Mouse (Mus musculus) E14TG2a.4 (cell line): ENCODE measurements around the gene Esrp2.

Experiments
- CTCF ChIP-seq: conservative IDR thresholded peaks from 2 replicates; pipeline ENCODE4 v1.5.1; 2014; ENCODE audit warnings: low read length
- POU5F1 ChIP-seq: IDR thresholded peaks from 2 replicates; pipeline ENCODE4 v1.6.1; 2014; ENCODE audit warnings: low read length, borderline replicate concordance

- TF ChIP-seq CTCF (no peak), POU5F1 (no peak)
Observed at GRCm38 (mm10) chr8:106146014-106146413, 9.2 kb upstream of the Esrp2 start.
